In the genomic region with DNA sequence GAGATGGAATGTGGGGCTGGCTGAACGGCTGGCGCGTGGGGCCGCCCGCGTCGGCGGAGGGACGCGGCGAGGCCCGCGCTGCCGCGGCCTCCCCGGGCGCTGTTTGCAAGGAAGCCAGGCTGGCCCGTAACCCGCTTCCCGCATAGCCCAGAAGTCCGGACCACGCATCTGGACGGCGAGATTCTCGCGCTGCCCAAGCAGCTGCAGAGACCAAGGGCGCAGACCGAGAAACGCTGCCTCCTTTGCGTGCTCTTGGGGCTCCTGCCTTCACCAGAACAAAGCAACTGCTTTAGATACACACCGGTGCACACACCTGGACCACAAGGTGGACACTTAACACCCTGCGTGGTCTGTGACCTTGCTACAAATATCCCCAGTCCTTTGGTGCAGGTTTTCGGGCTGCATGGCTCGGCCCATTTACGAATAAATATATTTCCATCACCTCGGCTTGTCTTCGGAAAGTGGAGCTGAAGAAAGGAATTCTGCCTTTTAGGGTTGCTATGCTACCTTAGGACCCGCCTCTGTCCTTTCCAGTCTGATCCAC, we compare ENCODE assay signal across 8 mouse cellular contexts. TPM values are rescaled to one million over a fixed set of nuclear protein-coding genes. Genes with fewer than 3 reads are reported as not detected.
DNase-seq lines count a peak whose midpoint lies in the region; ATAC-seq and TF ChIP-seq lines count a peak whose summit lies in the region.

No protein-coding gene starts in this region.

- peak overlapping the region; percentile 81 to 90 for H3K4me3 ChIP-seq in heart, embryonic 14.5 days (ENCODE audit: control insufficient read depth in 1 of 2, insufficient read depth in 1 of 2, low read depth in 1 of 2, low read length in 2 of 2)
- peak overlapping the region; percentile 89 for H3K4me3 ChIP-seq in G1E (ENCODE audit: low read depth, low read length)
- H3K4me3 ChIP-seq in heart, postnatal 0 days (ENCODE audit: low read depth, low read length): peak overlapping the region; percentile 65

- no peak for TF ChIP-seq CTCF in G1E (IDR thresholded peaks at IDR 0.05; ENCODE audit: low read depth, low read length)
- TF ChIP-seq CTCF in heart, postnatal 0 days (IDR thresholded peaks at IDR 0.05; ENCODE audit: low read depth): no peak

- H3K36me3 ChIP-seq in heart, embryonic 14.5 days (ENCODE audit: control insufficient read depth, insufficient read depth, low read length): no peaks in the 10 kb centered on the region; the same call in 1 of the 2 replicates
- peaks cover 19% of the 10 kb centered on the region for H3K36me3 ChIP-seq in G1E (replicated peaks)
- H3K36me3 ChIP-seq in heart, postnatal 0 days (replicated peaks; ENCODE audit: control insufficient read depth, insufficient read depth, low read length): no peaks in the 10 kb centered on the region

- H3K27ac ChIP-seq in heart, embryonic 14.5 days (replicated peaks in 1 of 2; ENCODE audit: control insufficient read depth in 1 of 2, insufficient read depth in 1 of 2, low read depth in 2 of 2, low read length in 2 of 2): peak overlapping the region; percentile 97 to 99
- peak overlapping the region; percentile 98 for H3K27ac ChIP-seq in heart, postnatal 0 days (ENCODE audit: low read depth)

- H3K9ac ChIP-seq in heart, embryonic 14.5 days (ENCODE audit: low read length): peak overlapping the region; percentile 92
- H3K9ac ChIP-seq in heart, postnatal 0 days (replicated peaks; ENCODE audit: low read depth, low read length): peak overlapping the region; percentile 58

- DNase-seq in heart, postnatal 14 days: no peak
- no peak for DNase-seq in G1E (ENCODE audit: low spot score)
- peak; percentile 5 for DNase-seq in heart, postnatal 0 days (ENCODE audit: low spot score)
- DNase-seq in mesoderm, embryonic 11.5 days (ENCODE audit: low read depth, low spot score): peak; percentile 31
- DNase-seq in layer of hippocampus, adult 11-12 months (ENCODE audit: low spot score): no peak
- no peak for DNase-seq in T-cell, adult 2 months (ENCODE audit: low spot score)
- no peak for DNase-seq in urinary bladder, postnatal 10 days (ENCODE audit: low spot score)

- peaks cover 14 to 21% of the 10 kb centered on the region in 2 experiments for H3K4me1 ChIP-seq in heart, embryonic 14.5 days (ENCODE audit: control insufficient read depth in 2 of 2, insufficient read depth in 2 of 2, low read length in 2 of 2)
- H3K4me1 ChIP-seq in G1E (ENCODE audit: insufficient read depth, low read depth, low read length): peaks cover 36% of the 10 kb centered on the region
- peaks cover 19% of the 10 kb centered on the region for H3K4me1 ChIP-seq in heart, postnatal 0 days (ENCODE audit: control insufficient read depth, insufficient read depth)

- H3K27me3 ChIP-seq in heart, embryonic 14.5 days (ENCODE audit: control insufficient read depth, insufficient read depth, low read length): no peaks in the 10 kb centered on the region
- H3K27me3 ChIP-seq in G1E (ENCODE audit: insufficient read depth, low read length): peaks cover 3% of the 10 kb centered on the region; the same call in 1 of the 2 replicates
- no peaks in the 10 kb centered on the region for H3K27me3 ChIP-seq in heart, postnatal 0 days (ENCODE audit: control insufficient read depth, insufficient read depth, low read length)

- no peak for TF ChIP-seq EP300 in heart, postnatal 0 days (IDR thresholded peaks at IDR 0.05; ENCODE audit: low read depth)

- ATAC-seq in heart, embryonic 14.5 days (ENCODE audit: insufficient number of reproducible peaks, insufficient read depth, low FRiP score, low read depth): no peak
- no peak for ATAC-seq in G1E (ENCODE audit: extremely low read depth, insufficient number of reproducible peaks, low FRiP score, poor library complexity, severe bottlenecking)
- ATAC-seq in heart, postnatal 0 days (ENCODE audit: insufficient read depth, low read depth): no peak

- no peaks in the 10 kb centered on the region for H3K9me3 ChIP-seq in heart, embryonic 14.5 days (ENCODE audit: control insufficient read depth, low read length)
- peaks cover 12% of the 10 kb centered on the region for H3K9me3 ChIP-seq in G1E (replicated peaks)
- no peaks in the 10 kb centered on the region for H3K9me3 ChIP-seq in heart, postnatal 0 days (replicated peaks; ENCODE audit: control insufficient read depth, low read length)

- peak overlapping the region; percentile 99 for H3K4me2 ChIP-seq in heart, embryonic 14.5 days (ENCODE audit: low read length)
- peak overlapping the region; percentile 96 for H3K4me2 ChIP-seq in heart, postnatal 0 days (ENCODE audit: low read depth, low read length)

- intact Hi-C loops in heart, postnatal 14 days (cut with DNase I): loop anchor here (5.0 kb wide), 4 partner anchors 186 to 391 kb away; no protein-coding TSS in a partner anchor

- WGBS in heart, embryonic 14.5 days: 3% methylated on average over 38 of the region's 38 CpGs
- WGBS in heart, postnatal 0 days: 2% methylated on average over 33 of the region's 38 CpGs

RNA-seq across cellular contexts. Expression of a gene that starts 1.8 kb away (rescaled TPM):
- 6.3 and 7.1 TPM in 2 replicates for polyA plus RNA-seq in heart, embryonic 14.5 days (2014; fragmentation: Nextera tagmentation; extraction: Ambion mirVana)
- total RNA-seq in heart, postnatal 14 days (2021): 10 to 100 TPM; 78.4 to 83.4 TPM
- total RNA-seq in G1E (2014; fragmentation: Nextera tagmentation) (67.1 and 98.4 TPM in 2 replicates), G1E (2017) (39.3 and 45.5 TPM in 2 replicates)
- 59.2 and 67.0 TPM in 2 replicates for polyA plus RNA-seq in G1E (2012)
- 51.9 and 70.8 TPM in 2 replicates for total RNA-seq in heart, postnatal 0 days (2014; rRNA removed; ENCODE audit: low replicate concordance)
- 5.4 and 6.5 TPM in 2 replicates for polyA plus RNA-seq in heart, postnatal 0 days (2015; fragmentation: Nextera tagmentation; extraction: Ambion mirVana)

Comparison
In these comparisons a context has a peak if more than half of its experiments do, and no peak if none do; other contexts are left out.
1. DNase-seq: peak in heart, postnatal 0 days (single experiment) and mesoderm, embryonic 11.5 days (single experiment); none in heart, postnatal 14 days (0 of 2), G1E (single experiment), layer of hippocampus, adult 11-12 months (single experiment), T-cell, adult 2 months (single experiment) and urinary bladder, postnatal 10 days (single experiment).
2. Peak in every context shown above with its lines, with median percentiles within 50 percentile points of each other: H3K4me3 ChIP-seq.